Mouse (Mus musculus) gastrocnemius, postnatal 25 days (tissue): ENCODE measurements around the gene Acad11. TPM values are rescaled to one million over a fixed set of nuclear protein-coding genes. Genes with fewer than 3 reads are reported as not detected.

ENCODE experiments used
- DNase-seq: peaks from one replicate; pipeline ENCODE4 v3.0.0; 2022
- long read RNA-seq, 2 experiments: library from polyadenylated mRNA; stranded (forward); transcript quantifications; one replicate each; pipeline ENCODE4 v2.0.0; 2021
- total RNA-seq, 2 experiments: library from RNA; stranded (reverse); gene quantifications; 1 replicate in 1 of 2; 2 replicates in 1 of 2; pipeline ENCODE4 v1.2.3; 2021

The Acad11 gene
- 10 to 100 TPM; 29.5 to 40.8 TPM for total RNA-seq
- long read RNA-seq, experiment 1, transcript Acad11-201 (20 exons, 3,444 nt) = major isoform, 14 of 20 reads
- long read RNA-seq, experiment 1, partial matches to known transcripts = 3 of 20 reads
- long read RNA-seq, experiment 1, other reads (novel, unspliced or antisense) = 2 of 20 reads
- long read RNA-seq, experiment 2, transcript Acad11-201 (20 exons, 3,444 nt) = major isoform, 31 of 47 reads
- long read RNA-seq, experiment 2, partial matches to known transcripts = 8 of 47 reads
- long read RNA-seq, experiment 2, other reads (novel, unspliced or antisense) = 6 of 47 reads

- peak; percentile 83 for DNase-seq
Observed at GRCm38 (mm10) chr9:104063244-104063961, at the start of gene Acad11. TSS of gene Acad11 (plus strand) at chr9:104063377.

- DNase-seq = no peak
Observed at GRCm38 (mm10) chr9:104014526-104014925, 48.7 kb upstream of the Acad11 start.

GRCm38 (mm10) chr9:104021026-104021425 lies 42.2 kb upstream of the Acad11 start:
- DNase-seq = no peak

- no peak for DNase-seq
Observed at GRCm38 (mm10) chr9:104027186-104027585, 36.0 kb upstream of the Acad11 start.

- no peak for DNase-seq
Observed at GRCm38 (mm10) chr9:104029861-104030260, 33.3 kb upstream of the Acad11 start.

- DNase-seq = no peak
Observed at GRCm38 (mm10) chr9:104034231-104034630, 28.9 kb upstream of the Acad11 start.

GRCm38 (mm10) chr9:104034718-104035117 lies 28.5 kb upstream of the Acad11 start:
- no peak for DNase-seq

- peak; percentile 42 for DNase-seq
Observed at GRCm38 (mm10) chr9:104035261-104036015, 27.7 kb upstream of the Acad11 start.

GRCm38 (mm10) chr9:104038266-104038665 lies 24.9 kb upstream of the Acad11 start:
- DNase-seq = no peak

GRCm38 (mm10) chr9:104039031-104039695 lies 24.0 kb upstream of the Acad11 start:
- no peak for DNase-seq

- DNase-seq = no peak
Observed at GRCm38 (mm10) chr9:104039742-104040141, 23.4 kb upstream of the Acad11 start.

- DNase-seq = no peak
Observed at GRCm38 (mm10) chr9:104040362-104040761, 22.8 kb upstream of the Acad11 start, which contains the start of gene Gm28305. TSS of gene Gm28305 (plus strand) at chr9:104040662.

- DNase-seq = no peak
Observed at GRCm38 (mm10) chr9:104043676-104044075, 19.5 kb upstream of the Acad11 start.

GRCm38 (mm10) chr9:104051028-104051427 lies 12.1 kb upstream of the Acad11 start:
- no peak for DNase-seq

- DNase-seq = peak; percentile 60
Observed at GRCm38 (mm10) chr9:104062430-104063243, 540 bp upstream of the Acad11 start, which contains the start of gene Uba5. TSS of gene Uba5 (minus strand) at chr9:104063134.

GRCm38 (mm10) chr9:104064571-104064970 lies 1.4 kb downstream of the Acad11 start:
- DNase-seq = no peak

- DNase-seq = no peak
Observed at GRCm38 (mm10) chr9:104070241-104070640, 7.1 kb downstream of the Acad11 start.

GRCm38 (mm10) chr9:104070863-104071604 lies 7.9 kb downstream of the Acad11 start:
- no peak for DNase-seq

- DNase-seq = no peak
Observed at GRCm38 (mm10) chr9:104075808-104076207, 12.6 kb downstream of the Acad11 start.

- no peak for DNase-seq
Observed at GRCm38 (mm10) chr9:104078780-104079179, 15.6 kb downstream of the Acad11 start.
